Mouse (Mus musculus) telencephalon, adult 2 months (tissue): Measurements from ENCODE around the gene Gstm2.

Experiments used
- DNase-seq: peaks from one replicate; pipeline ENCODE4 v3.0.0-alpha.2; 2011; ENCODE audit warnings: low read depth, low spot score

Gene Gstm2

GRCm38 (mm10) chr3:107943239-107943990, 42.8 kb downstream of the Gstm2 start, which contains the start of gene Gstm6:
Gene Gstm6 (minus strand): TSS chr3:107943749.
- peak; percentile 56 for DNase-seq

GRCm38 (mm10) chr3:107941261-107941660, 45.0 kb downstream of the Gstm2 start:
- DNase-seq = no peak

GRCm38 (mm10) chr3:107940524-107940923, 45.7 kb downstream of the Gstm2 start:
- no peak for DNase-seq

GRCm38 (mm10) chr3:107939830-107940229, 46.4 kb downstream of the Gstm2 start:
- peak; percentile 64 for DNase-seq

- DNase-seq = no peak
Measured at GRCm38 (mm10) chr3:107939403-107939802, 46.9 kb downstream of the Gstm2 start.

- DNase-seq = no peak
Measured at GRCm38 (mm10) chr3:107935888-107936287, 50.4 kb downstream of the Gstm2 start.

- DNase-seq = no peak
Measured at GRCm38 (mm10) chr3:107935268-107935667, 51.0 kb downstream of the Gstm2 start.

GRCm38 (mm10) chr3:107932128-107932527, 54.1 kb downstream of the Gstm2 start:
- DNase-seq = no peak
